Mouse (Mus musculus): ENCODE measurements at regions not wholly inside any gene's neighbourhood (a gene's known extent, or its start where the extent isn't known, plus 50 kb on each side); places are given as distances from the start of the nearest gene placed in this dataset.
A peak's percentile ranks its signal among the peaks of the same experiment; 100 is the strongest.

DNA sequence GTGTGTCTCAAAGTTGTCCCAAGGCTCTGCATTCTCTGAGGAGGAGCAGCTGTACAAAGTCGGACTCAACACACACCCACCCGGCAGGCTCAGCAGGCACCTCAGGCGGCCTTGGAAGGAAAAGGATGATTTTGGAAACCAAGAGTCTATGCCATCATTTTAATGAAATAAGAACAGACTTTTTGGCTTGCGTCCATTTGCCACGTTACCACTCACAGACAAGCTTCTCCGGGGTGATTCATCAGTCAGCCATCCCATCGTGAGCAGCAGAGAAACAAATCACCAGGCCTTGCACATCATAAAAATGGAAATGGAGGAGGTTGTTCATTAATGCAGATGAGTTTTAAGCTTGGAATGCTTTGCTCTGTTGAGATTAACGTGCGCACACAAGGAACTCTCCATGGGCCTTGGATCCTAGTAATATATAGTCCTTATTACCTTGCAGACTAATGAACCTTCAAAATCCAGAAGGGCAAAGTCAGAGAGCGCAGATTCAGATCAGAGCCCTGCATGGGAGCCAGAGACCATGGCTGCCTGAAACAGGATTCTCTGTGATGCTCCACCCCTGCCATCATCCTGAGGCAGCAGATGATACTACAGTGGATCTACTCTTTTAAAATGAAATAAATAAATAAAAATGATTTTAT is 198.5 kb downstream of the Actr3 start:
- ChIA-PET POLR2A (no interaction called here), CTCF (no interaction called here)
- TF ChIP-seq CTCF (IDR thresholded peaks at IDR 0.05), result no peak
- in situ Hi-C loops (cut with MboI; ENCODE audit: low pct_unique_long_range_greater_than_20kb), result no loop called here
- peak; percentile 96 for ATAC-seq
- DNase-seq (ENCODE audit: low read depth, low spot score), result peak; percentile 75
- no peaks in the 10 kb centered on the region for H3K27me3 ChIP-seq

DNA sequence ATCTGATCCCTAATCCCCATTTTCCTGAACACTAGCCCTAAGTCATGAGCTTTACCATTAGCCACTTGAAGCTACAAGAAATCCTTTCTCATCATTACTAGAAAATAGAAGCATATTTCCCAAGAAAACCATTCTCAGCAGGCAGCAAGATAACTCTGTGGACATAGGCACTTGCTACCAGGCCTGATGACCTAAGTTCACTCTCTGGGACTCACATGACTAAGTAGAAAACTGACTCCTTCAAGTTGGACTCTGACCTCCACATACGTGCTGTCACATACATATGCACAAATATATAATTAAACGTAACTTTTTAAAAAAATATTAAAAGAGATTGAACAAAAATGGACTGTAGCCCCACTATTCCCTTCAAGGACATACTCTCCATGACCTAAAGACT is 200.8 kb downstream of the Actr3 start:
- CTCF ChIA-PET, result interaction anchor here (1.0 kb wide), 1 partner anchor 54 kb away, joined by 3 read pairs; no protein-coding TSS in a partner anchor
- no peak for TF ChIP-seq CTCF (IDR thresholded peaks at IDR 0.05)
- POLR2A ChIA-PET, result no interaction called here

DNA sequence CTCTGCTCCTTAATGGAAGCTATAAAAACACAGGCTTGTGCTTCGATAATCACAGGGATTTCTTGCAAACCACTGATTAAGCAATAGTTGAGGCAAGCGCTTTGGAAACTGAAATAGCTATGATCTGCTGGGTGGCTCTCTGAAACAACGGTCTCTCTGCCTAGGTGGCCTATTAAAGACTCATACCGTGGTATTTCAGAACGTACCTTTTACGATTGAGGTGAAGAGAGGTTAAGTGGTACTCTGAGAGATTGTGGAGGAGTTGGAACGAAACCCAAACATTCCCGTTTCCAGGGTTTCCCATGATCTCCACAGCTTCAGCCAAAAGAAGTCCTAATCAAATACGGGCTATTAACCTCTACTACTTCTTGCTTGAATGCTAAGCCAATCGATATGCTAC is 212.2 kb downstream of the Actr3 start:
- in situ Hi-C loops (cut with MboI; ENCODE audit: low pct_unique_long_range_greater_than_20kb), result no loop called here
- ATAC-seq (no peak), DNase-seq (ENCODE audit: low read depth, low spot score) (no peak)
- TF ChIP-seq CTCF (IDR thresholded peaks at IDR 0.05), result no peak
- no peaks in the 10 kb centered on the region for H3K27me3 ChIP-seq
- ChIA-PET POLR2A (no interaction called here), CTCF (no interaction called here)

More for the DNA sequence above, 200.8 kb downstream of the Actr3 start:
- DNase-seq (ENCODE audit: low read depth, low spot score) (no peak), ATAC-seq (no peak)
- in situ Hi-C loops (cut with MboI; ENCODE audit: low pct_unique_long_range_greater_than_20kb), result no loop called here
- no peaks in the 10 kb centered on the region for H3K27me3 ChIP-seq

DNA sequence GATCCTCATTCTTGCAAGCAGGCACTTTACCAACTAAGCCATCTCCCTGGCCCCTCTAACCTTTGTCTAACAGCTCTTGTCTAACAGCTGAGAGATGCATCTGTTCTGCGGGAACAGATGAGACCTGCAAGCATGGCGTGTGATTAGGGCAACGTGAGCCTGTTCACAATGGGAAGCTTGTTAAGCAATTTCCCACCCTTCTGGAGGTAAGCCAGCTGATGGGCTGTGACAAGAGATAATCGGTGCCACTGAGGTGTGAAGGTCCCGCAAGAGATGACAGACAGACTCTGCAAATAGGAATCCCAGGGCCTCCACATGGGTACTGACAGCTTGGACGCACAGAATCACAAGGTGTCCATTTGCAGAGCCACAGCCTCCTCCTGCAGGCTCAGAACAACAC is 219.3 kb downstream of the Actr3 start:
- in situ Hi-C loops (cut with MboI; ENCODE audit: low pct_unique_long_range_greater_than_20kb), result no loop called here
- DNase-seq (ENCODE audit: low read depth, low spot score) (no peak), ATAC-seq (no peak)
- ChIA-PET POLR2A (no interaction called here), CTCF (no interaction called here)
- H3K27me3 ChIP-seq, result no peaks in the 10 kb centered on the region
- TF ChIP-seq CTCF (IDR thresholded peaks at IDR 0.05), result no peak

DNA sequence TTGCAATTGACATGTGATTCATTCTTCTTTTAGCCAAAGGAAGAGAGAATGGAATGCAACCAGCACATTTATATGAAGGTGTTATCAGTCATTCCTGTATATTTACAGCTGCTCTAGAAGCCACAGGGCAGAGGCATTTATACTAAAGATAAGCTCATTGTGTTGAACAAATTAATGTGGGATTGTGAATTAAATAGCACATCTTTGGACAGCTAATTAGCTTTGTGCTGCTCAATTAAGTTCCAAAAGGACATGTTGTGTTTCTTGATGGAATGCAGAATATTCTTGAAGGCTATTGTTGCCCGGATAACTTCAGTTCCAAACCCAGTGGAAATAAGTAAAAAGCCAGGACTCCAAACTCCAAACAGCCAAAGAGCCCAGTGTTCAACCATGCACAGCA is 248.4 kb downstream of the Actr3 start:
- ATAC-seq (no peak), DNase-seq (ENCODE audit: low read depth, low spot score) (no peak)
- H3K27me3 ChIP-seq, result no peaks in the 10 kb centered on the region
- in situ Hi-C loops (cut with MboI; ENCODE audit: low pct_unique_long_range_greater_than_20kb), result no loop called here
- TF ChIP-seq CTCF (IDR thresholded peaks at IDR 0.05), result no peak
- CTCF ChIA-PET, result no interaction called here
- POLR2A ChIA-PET, result no interaction called here

DNA sequence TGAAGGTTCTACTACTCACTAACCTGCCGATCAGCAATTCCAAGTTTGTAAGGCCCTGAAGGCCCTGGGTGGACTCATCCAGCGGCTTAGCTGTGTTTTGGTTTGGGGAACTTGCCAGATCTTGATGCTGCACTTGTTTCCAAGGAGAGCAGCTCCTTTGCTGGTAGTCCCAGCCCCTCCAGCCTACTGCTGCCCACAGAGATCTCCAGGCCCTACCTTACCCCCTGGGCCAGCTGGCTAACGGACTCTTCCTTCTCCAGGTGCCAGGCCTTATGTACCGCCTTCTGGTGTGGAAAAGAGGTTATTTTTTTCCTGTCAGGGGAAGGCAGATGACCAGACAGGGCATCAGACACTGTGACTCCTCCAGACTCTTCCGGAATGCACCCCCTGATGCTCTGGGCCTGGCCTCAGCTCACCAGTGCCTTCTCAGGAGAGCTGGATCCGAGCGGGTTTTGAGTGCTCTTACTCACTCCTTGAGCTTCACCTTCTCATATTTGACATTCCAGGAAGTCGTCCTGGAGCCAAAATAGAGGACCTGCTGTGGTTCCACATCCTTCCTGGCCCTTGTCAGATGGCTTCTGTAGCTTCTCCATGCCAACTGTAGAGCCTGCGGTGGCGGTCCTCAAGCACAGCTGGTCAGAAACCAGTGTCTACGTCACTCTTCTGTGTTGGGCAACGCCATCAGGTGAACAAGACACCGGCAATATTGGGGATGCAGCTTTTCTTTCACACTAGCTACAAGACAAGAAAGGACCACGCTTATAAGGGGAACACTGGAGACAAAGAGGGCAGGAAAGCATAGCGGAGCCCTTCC is 259.2 kb downstream of the Actr3 start:
- no peak for TF ChIP-seq CTCF (IDR thresholded peaks at IDR 0.05)
- CTCF ChIA-PET, result no interaction called here
- ATAC-seq (no peak), DNase-seq (ENCODE audit: low read depth, low spot score) (no peak)
- H3K27me3 ChIP-seq, result no peaks in the 10 kb centered on the region
- in situ Hi-C loops (cut with MboI; ENCODE audit: low pct_unique_long_range_greater_than_20kb), result no loop called here
- POLR2A ChIA-PET, result no interaction called here

DNA sequence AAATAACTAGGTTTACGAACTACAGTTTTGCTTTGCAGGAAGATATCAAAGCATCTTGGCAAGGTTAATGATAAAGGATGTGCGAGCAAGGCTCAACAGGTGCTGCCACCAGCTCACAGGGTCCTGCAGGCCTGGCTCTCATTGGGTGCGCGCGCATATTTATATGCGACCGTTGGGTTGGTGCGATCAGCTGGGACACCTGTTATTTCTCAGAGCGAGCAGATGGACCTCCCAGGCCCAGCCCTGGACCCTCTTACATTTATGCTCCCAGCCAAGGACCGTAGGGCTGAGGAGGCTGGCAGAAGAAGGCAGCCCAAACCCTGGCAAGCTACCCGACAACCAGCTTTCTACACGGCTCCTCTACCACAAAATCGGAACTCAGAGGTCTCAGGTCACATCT is 260.8 kb downstream of the Actr3 start:
- TF ChIP-seq CTCF (IDR thresholded peaks at IDR 0.05), result no peak
- in situ Hi-C loops (cut with MboI; ENCODE audit: low pct_unique_long_range_greater_than_20kb), result no loop called here
- ATAC-seq, result no peak
- POLR2A ChIA-PET, result no interaction called here
- H3K27me3 ChIP-seq, result no peaks in the 10 kb centered on the region
- CTCF ChIA-PET, result no interaction called here
- no peak for DNase-seq (ENCODE audit: low read depth, low spot score)

DNA sequence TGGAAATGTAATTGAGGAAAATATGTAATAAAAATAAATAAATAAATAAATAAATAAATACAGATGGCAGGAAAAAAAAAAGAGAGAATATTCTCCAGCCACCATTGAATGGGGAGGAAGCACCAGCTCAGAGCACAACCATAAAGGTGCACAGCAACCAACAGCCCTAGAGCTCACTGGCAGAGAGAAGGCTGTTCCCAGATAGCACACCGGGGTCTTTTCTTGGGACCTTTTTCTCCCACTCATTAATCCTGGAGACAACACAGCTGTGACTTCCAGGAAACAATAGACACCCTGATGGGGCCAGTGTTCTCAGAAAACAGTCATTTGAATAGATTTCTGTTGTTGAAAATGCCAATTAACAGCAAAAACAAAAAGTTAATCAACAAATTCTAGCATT is 263.1 kb downstream of the Actr3 start:
- ChIA-PET POLR2A (no interaction called here), CTCF (interaction anchor here (1.3 kb wide), 1 partner anchor 27 kb away, joined by 4 read pairs; no protein-coding TSS in a partner anchor)
- DNase-seq (ENCODE audit: low read depth, low spot score) (no peak), ATAC-seq (no peak)
- no peaks in the 10 kb centered on the region for H3K27me3 ChIP-seq
- in situ Hi-C loops (cut with MboI; ENCODE audit: low pct_unique_long_range_greater_than_20kb), result no loop called here
- no peak for TF ChIP-seq CTCF (IDR thresholded peaks at IDR 0.05)

DNA sequence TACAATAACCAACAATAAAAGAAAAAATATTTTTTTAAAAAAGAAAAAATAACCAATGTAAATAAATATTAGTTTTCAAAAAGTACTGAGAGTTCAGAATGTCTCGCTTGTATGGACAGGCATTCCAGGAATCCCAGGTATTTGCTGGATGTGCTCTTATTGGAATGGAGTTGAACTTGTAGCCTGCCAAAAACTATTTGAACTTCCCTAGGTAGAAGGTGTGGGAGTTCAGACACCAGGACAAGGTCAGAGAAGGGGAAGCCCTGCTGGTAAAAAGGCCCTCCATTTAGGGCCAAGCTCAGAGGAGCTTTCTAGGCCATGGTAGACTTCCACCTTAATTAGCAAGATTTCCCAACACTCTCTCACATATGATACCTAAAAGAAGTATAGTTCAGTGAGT is 270.3 kb downstream of the Actr3 start:
- POLR2A ChIA-PET, result no interaction called here
- in situ Hi-C loops (cut with MboI; ENCODE audit: low pct_unique_long_range_greater_than_20kb), result no loop called here
- DNase-seq (ENCODE audit: low read depth, low spot score) (no peak), ATAC-seq (no peak)
- no peak for TF ChIP-seq CTCF (IDR thresholded peaks at IDR 0.05)
- CTCF ChIA-PET, result no interaction called here
- no peaks in the 10 kb centered on the region for H3K27me3 ChIP-seq

DNA sequence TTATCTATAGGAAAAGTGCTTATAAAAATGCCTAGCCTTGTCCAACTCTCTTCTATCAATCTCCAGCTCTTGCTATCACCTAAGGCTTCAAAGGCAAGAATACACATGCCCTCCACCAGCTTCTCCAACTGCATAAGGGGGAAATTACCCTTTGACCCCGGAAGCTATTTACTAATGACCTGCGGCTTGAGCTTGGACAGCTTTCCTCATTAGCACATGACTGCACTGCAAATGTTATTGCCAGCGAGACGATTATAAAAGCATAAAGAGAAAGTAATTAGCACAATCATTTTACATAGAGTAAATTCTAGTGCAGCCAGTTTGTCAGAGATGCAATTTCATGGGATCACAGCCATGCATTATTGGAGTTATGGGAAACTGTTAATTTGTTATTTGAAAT is 277.0 kb downstream of the Actr3 start:
- no peaks in the 10 kb centered on the region for H3K27me3 ChIP-seq
- DNase-seq (ENCODE audit: low read depth, low spot score), result no peak
- in situ Hi-C loops (cut with MboI; ENCODE audit: low pct_unique_long_range_greater_than_20kb), result no loop called here
- ATAC-seq, result no peak
- TF ChIP-seq CTCF (IDR thresholded peaks at IDR 0.05), result no peak
- ChIA-PET POLR2A (no interaction called here), CTCF (interaction anchor here (0.8 kb wide), 1 partner anchor 31 kb away, joined by 3 read pairs; no protein-coding TSS in a partner anchor)

DNA sequence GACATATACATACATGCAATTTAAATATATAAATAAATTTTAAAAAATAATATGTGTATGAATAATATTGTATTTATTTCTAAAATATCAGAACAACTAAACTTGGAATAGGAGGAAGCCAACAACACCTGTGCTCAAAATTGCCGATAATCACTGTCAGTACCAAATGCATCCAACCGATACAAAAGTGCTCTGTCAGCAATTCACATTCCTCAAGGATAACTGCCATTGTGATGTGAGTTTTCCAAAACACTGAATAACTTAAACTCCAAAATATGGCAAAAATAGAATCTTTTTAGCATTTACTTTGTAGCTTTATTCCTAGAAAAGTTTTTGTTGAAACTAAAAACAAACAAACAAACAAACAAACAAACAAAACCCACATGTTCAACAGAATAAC is 279.4 kb downstream of the Actr3 start:
- ChIA-PET POLR2A (no interaction called here), CTCF (interaction anchor here (1.7 kb wide), 1 partner anchor 11 kb away, joined by 4 read pairs; no protein-coding TSS in a partner anchor)
- H3K27me3 ChIP-seq, result no peaks in the 10 kb centered on the region
- in situ Hi-C loops (cut with MboI; ENCODE audit: low pct_unique_long_range_greater_than_20kb), result no loop called here
- DNase-seq (ENCODE audit: low read depth, low spot score) (no peak), ATAC-seq (no peak)
- TF ChIP-seq CTCF (IDR thresholded peaks at IDR 0.05), result no peak
